Mouse (Mus musculus) urinary bladder, postnatal 0 days (tissue): ENCODE measurements around the gene Irs1. TPM values are rescaled to one million over a fixed set of nuclear protein-coding genes. Genes with fewer than 3 reads are reported as not detected.

Experiments
- polyA plus RNA-seq: library from polyadenylated mRNA; unstranded; fragments of >200 nt; fragmentation: Nextera tagmentation; extraction: Ambion mirVana; gene quantifications from 2 replicates; pipeline ENCODE4 v1.2.1, GENCODE M21; 2015

Gene Irs1
- polyA plus RNA-seq = 3.8 and 4.1 TPM in 2 replicates

DNA sequence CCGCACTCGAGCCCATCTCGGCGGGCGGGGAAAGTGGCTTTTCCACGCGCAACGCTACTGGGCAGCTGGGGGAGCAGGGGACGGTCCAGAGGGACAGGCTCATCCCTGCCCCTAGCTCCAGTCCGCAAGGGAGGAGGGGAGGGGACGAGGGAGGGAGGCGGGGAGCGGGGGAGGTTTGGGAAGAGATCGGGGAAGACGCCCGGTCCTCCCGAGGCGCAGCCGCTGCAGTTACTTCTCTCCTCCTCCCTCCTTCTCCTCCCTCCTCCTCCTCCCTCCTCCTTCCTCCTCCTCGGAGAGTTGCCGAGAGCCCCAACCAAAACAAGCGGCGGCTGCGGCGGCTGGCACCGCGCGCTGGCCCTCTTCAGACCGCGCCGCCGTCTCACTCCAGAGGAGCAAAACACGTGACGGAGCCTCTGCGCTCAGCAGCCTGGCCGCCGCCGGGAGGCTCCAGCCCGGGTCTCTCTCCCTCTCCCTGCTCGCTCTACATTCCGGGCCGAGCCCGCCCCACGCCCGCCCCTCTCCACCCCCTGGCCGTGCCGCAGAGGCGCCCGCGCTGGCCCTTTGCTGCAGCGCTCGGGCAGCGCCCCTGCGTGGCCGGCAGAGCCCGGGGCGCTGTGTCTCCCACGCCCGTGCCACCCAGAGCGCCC, at the start of gene Irs1:
Gene Irs1 (minus strand): TSS at position 266 of the 647 bp plus-strand sequence.

DNA sequence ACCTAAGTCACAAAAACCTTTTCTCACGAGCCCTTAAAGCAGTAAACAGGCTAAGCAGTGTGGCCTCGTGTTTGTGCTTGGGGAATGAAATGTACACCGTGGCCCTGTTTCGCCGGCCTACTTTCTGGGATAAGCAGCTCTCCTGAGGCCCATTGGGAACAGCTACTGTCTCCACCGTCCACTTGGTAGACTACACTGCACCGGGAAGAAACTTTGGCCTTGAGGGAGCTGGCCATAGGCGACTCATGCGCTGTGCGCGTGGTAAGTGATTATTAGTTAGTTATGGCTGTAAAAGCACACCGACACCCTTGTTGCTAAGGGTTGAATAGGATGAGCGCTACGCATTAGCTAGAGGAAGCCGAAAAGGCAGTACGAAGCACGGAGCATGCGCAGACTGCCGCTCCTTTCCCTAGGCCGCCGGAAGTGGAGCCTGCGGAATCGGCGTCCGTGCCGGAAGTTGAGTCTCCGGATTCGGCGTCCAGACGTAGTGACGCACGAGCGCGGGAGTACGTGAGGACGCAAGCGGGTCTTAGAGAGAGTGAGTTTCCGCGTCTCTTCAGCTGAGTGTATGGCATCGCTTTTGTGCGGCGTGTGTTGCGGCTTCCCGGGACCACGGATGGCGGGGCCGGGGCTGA, 25.0 kb upstream of the Irs1 start, which contains the start of gene Rhbdd1:
Gene Rhbdd1 (plus strand): TSS at position 342 of the 635 bp plus-strand sequence.

DNA sequence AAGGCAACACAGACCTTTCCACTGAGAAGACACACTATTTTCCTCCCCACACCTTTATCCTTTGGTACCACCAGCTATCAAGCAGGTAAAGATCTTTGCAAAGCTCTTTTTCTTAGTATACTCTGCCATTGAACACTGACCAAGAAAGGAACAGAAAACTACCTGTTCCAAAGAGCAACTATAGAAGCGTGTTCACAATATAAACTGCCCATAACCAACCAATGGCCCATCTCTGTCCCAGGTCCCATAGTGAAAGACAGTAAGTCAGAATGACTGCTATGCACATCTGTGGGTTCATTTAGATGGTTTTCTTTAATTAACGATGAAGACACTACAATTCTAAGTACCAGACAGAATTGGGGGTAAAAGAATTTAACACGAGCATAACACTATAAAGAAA, 58.4 kb downstream of the Irs1 start, which contains the start of gene Gm9747:
Gene Gm9747 (plus strand): TSS at position 301 of the 400 bp plus-strand sequence.

Other genes with a start within 250 kb of the Irs1 start
- 12.0 and 13.0 TPM in 2 replicates for gene Gm9747, start 58.3 kb downstream of the Irs1 start, polyA plus RNA-seq
- gene Rhbdd1, start 25.0 kb upstream of the Irs1 start, polyA plus RNA-seq = 11.7 and 12.5 TPM in 2 replicates